Mouse (Mus musculus) lung, postnatal 10 days (tissue): ENCODE results near the gene Olfr424.

Experiments used
- DNase-seq: peaks from one replicate; pipeline ENCODE4 v3.0.0; 2021

Gene Olfr424

GRCm38 (mm10) chr1:174131217-174131616, at the start of gene Olfr424:
Gene Olfr424 (plus strand): TSS chr1:174131517.
- DNase-seq, result no peak

- DNase-seq, result no peak
Measured at GRCm38 (mm10) chr1:174084031-174084430, 47.3 kb upstream of the Olfr424 start, which contains the start of gene Olfr429. Gene Olfr429 (plus strand): TSS chr1:174084331.

GRCm38 (mm10) chr1:174096591-174096990, 34.7 kb upstream of the Olfr424 start, which contains the start of gene Olfr427:
Gene Olfr427 (plus strand): TSS chr1:174096891.
- DNase-seq, result no peak

DNA sequence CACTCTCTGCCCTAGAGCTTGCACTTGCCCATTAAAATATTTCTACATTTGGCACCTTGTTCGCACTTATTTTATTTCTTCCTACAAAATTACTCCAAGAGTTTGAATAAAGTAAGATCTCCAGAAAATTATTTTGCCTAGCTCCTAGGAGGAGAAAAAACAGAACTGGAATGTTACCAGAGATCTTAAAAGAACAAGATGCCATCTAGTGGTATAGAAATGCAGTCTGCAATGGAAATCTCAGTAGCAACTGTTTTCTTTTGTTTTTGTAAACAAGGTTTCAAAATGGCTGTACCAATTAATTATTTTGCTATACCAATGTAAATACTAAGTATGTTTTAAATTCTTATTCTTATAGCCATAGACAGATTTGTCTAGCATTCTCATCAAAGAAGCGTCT, 27.6 kb upstream of the Olfr424 start:
- DNase-seq, result no peak

DNA sequence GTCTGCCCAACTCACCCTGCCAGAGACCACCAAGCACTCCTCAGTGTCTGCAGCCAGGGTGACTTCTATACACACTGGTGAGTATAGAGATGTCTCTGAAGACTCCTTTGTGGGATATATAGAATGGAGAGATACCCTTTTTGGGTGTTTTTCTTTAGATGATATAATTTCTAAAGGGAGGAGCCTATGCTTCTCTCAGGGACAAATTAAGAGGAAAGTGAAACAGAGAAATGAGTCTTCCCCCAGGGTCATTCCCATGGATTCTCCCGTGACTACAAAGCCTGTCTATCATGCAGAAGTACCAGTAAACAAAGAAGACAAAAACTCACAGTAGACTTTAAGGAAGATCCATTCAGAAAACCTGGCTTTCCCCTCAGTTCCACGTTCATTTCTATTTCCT, 10.3 kb upstream of the Olfr424 start, which contains the start of gene Olfr231:
Gene Olfr231, minus strand, starts transcription at position 101 of the 400 bp plus-strand sequence.
- DNase-seq, result no peak

DNA sequence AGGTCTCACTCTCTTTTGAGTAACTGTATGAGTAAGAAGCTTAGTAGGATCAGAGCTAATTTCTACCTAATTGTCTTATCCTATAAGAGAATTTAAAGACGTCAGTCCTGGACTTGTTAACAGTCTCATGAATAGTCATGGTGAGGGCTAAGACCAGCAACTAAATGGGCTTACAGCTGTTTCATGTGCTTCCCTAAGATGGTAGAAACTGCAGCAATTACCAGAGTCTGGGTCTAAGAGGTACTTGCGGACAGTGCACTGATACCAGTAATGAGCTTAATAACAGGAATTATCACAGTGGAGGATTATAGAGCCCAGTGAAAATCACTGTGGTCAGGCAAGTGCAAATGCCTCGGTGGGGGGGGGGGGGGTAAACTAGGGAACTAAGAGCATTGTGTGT, 682 bp downstream of the Olfr424 start:
- no peak for DNase-seq

- DNase-seq, result no peak
Measured at GRCm38 (mm10) chr1:174141384-174141783, 10.1 kb downstream of the Olfr424 start.

- no peak for DNase-seq
Measured at GRCm38 (mm10) chr1:174146696-174147095, 15.4 kb downstream of the Olfr424 start.

DNA sequence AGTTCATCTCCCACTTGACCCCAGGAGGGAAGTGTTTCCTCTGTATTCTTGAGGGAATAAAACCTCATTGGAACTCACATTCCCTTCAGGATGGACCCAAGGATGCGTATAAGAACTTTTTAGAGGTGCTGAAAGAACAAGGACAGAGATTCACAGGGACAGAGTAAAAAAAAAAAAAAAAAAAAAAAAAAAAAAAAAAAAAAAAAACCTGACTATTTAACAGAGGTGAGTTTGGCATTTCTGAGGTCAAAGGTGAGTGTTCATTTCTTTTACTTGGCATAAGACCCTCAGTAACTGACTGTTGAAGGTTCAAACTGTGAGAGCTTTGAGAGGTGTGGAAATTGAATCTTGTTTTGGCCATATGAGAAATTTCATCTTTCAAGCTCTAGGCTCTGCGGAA, 18.0 kb downstream of the Olfr424 start:
- DNase-seq, result no peak

- no peak for DNase-seq
Measured at GRCm38 (mm10) chr1:174155333-174155732, 24.0 kb downstream of the Olfr424 start, which contains the start of gene Olfr420. Gene Olfr420 (plus strand): TSS chr1:174155633.

GRCm38 (mm10) chr1:174157622-174158021, 26.3 kb downstream of the Olfr424 start:
- no peak for DNase-seq

DNA sequence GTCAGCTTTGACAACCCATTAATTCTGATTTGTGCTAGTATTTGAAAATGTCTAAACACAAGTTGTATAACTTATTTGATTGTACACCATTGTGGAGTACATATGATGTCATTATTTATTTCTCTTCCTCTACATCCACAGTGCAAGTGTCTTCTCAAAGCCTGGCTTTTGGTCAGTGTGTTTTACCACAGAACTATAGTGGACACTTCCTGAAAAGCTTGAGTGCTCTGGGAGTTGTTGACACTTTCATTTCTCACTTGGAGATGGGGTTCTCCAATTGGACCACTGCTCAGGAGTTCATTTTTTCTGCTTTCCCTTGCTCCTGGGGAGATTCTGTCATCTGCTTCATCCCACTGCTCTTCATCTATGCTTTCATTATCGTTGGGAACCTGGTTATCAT, 27.2 kb downstream of the Olfr424 start:
- no peak for DNase-seq

- no peak for DNase-seq
Measured at GRCm38 (mm10) chr1:174159095-174159494, 27.8 kb downstream of the Olfr424 start.

DNA sequence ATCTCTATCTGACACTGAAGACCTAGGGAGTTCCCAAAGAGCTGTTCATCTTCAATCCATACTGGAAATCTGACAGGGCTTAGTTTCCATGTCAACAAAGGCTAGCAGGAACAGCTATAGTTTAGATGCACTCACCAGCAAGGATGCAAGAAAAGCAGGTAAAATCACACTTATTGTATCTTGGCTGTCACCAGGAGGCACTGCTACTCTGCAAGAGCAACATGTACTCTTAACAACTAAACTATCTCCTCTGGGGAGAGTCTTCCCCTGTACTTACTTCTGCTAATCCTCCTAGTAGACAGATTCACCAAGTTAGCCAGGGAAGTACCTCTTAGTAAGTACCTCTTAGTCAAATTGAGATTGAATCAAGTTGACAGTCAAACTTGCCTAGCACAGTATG, 37.7 kb downstream of the Olfr424 start:
- DNase-seq, result no peak

- no peak for DNase-seq
Measured at GRCm38 (mm10) chr1:174170706-174171501, 39.6 kb downstream of the Olfr424 start.

DNA sequence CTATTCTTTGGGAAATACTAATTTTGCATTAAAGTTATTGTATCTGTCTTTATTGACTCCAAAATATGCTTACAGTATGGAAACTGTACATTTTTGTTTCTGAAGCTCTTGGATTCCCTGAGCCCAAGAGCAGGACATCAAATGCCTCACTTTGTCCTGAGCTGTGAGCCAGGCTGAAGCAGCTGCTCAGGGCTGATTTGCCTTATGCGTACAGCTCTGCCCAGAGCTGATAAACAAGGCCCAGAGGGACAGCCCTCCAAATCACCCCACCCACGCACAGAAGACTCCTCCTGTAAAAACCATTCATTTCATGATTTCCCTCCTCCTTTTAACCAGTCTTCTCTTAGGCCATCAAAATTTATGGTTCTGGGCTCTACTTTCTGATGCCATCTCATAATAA, 40.2 kb downstream of the Olfr424 start:
- DNase-seq, result no peak

- DNase-seq, result no peak
Measured at GRCm38 (mm10) chr1:174172605-174173004, 41.3 kb downstream of the Olfr424 start, which contains the start of gene Spta1. Gene Spta1 (plus strand): TSS chr1:174172776.
